Mouse (Mus musculus): ENCODE results near the gene Klhl1. TPM values are rescaled to one million over a fixed set of nuclear protein-coding genes. Genes with fewer than 3 reads are reported as not detected.

Klhl1 gene
- 0.17 and 0.32 TPM in 2 replicates for polyA plus RNA-seq (2014; fragmentation: Nextera tagmentation; extraction: Ambion mirVana)

DNA sequence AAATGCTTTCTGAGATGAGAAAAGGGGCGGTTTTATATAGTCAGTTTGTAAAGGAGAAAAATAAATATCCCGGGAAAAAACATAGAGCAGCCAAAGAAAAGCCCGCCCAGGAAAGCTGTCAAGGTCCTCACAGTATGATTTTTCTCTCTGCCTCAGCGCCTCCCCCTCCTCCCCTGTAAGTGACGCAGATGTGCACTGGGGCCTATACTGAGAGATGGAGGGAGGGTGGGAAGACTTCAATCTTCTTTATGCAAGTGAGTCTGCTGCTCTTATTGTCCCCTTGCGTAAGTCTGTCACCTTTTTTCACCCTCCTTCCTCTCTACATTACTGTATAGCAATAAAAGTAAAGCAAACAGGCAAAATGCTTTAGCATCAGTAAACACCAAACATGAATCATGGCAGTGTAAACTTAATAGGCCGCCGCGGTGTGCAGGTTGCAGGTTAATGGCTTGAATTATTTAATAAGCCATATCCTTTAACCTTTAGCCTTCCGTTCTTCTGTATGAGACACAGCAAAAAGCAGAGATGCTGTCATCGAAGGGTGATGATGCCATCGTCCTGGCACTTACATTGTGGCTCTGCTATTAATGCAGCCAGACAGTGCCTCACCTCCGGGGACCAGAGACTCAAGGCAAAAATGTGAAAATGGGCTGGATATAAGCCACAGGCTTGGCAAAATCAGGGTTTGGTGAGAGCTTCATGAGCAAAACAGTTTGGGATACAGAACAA is at the start of gene Klhl1:
TSS of gene Klhl1 (minus strand) at position 149 of the 729 bp plus-strand sequence.
- peak within 1 kb of the TSS; percentile 90 for H3K4me2 ChIP-seq (ENCODE audit: low read depth, low read length)
- peaks cover 3% of the 10 kb centered on the region; the same call in 1 of the 2 replicates for H3K27me3 ChIP-seq (ENCODE audit: control insufficient read depth, insufficient read depth, low read length)
- no peaks in the 10 kb centered on the region for H3K36me3 ChIP-seq (replicated peaks; ENCODE audit: control insufficient read depth, insufficient read depth, low read depth, low read length)
- 43% methylated on average over 13 of the region's 13 CpGs for WGBS
- DNase-seq (ENCODE audit: low spot score) (peak; percentile 5), ATAC-seq (replicated peaks; ENCODE audit: insufficient number of reproducible peaks, low FRiP score, low TSS enrichment, low read depth) (peak; percentile 77)
- no peak within 1 kb of the TSS for H3K27ac ChIP-seq (replicated peaks; ENCODE audit: low read depth, low read length)
- peak within 1 kb of the TSS; percentile 47 for H3K4me3 ChIP-seq (ENCODE audit: low read depth, low read length)
- H3K9ac ChIP-seq (replicated peaks; ENCODE audit: low read length), result peak within 1 kb of the TSS; percentile 47
- no peaks in the 10 kb centered on the region for H3K4me1 ChIP-seq (ENCODE audit: control insufficient read depth, insufficient read depth, low read length)
- H3K9me3 ChIP-seq (replicated peaks; ENCODE audit: control insufficient read depth, low read length), result no peaks in the 10 kb centered on the region

DNA sequence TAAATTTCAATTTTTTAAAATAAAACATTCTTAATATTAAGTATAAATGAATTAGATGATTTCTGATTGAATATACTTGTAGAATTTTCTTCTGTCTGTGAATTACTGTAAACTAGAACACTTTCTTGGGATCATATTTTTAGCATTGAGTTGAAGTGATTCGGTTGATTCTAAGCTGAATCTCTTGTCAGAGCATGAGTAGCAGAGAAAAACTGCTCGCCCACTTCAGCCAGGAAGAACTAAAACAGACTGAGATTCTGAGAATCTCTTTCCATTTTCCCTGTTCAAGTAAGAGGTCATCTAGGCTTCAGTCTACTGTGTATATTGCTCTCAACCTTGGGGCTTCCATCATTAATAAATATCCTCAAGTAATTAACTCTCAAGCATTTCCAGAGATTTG is 34.8 kb upstream of the Klhl1 start:
- DNase-seq (ENCODE audit: low spot score), result no peak
- no peak overlapping the region for H3K4me3 ChIP-seq (ENCODE audit: low read depth, low read length)
- no peak for ATAC-seq (replicated peaks; ENCODE audit: insufficient number of reproducible peaks, low FRiP score, low TSS enrichment, low read depth)
- H3K4me2 ChIP-seq (ENCODE audit: low read depth, low read length), result no peak overlapping the region
- no peaks in the 10 kb centered on the region for H3K9me3 ChIP-seq (replicated peaks; ENCODE audit: control insufficient read depth, low read length)
- H3K9ac ChIP-seq (replicated peaks; ENCODE audit: low read length), result no peak overlapping the region
- no peaks in the 10 kb centered on the region for H3K27me3 ChIP-seq (ENCODE audit: control insufficient read depth, insufficient read depth, low read length)
- whole genome bisulfite sequencing, result 88% methylated on average over 2 of the region's 2 CpGs
- H3K36me3 ChIP-seq (replicated peaks; ENCODE audit: control insufficient read depth, insufficient read depth, low read depth, low read length), result no peaks in the 10 kb centered on the region
- H3K27ac ChIP-seq (replicated peaks; ENCODE audit: low read depth, low read length), result no peak overlapping the region
- H3K4me1 ChIP-seq (ENCODE audit: control insufficient read depth, insufficient read depth, low read length), result no peaks in the 10 kb centered on the region

- H3K4me1 ChIP-seq (ENCODE audit: control insufficient read depth, insufficient read depth, low read length), result no peaks in the 10 kb centered on the region
- H3K36me3 ChIP-seq (replicated peaks; ENCODE audit: control insufficient read depth, insufficient read depth, low read depth, low read length), result no peaks in the 10 kb centered on the region
- H3K27ac ChIP-seq (replicated peaks; ENCODE audit: low read depth, low read length), result no peak overlapping the region
- no peaks in the 10 kb centered on the region for H3K9me3 ChIP-seq (replicated peaks; ENCODE audit: control insufficient read depth, low read length)
- H3K27me3 ChIP-seq (ENCODE audit: control insufficient read depth, insufficient read depth, low read length), result peaks cover 3% of the 10 kb centered on the region; the same call in 1 of the 2 replicates
- peak overlapping the region; percentile 90 for H3K4me2 ChIP-seq (ENCODE audit: low read depth, low read length)
- H3K9ac ChIP-seq (replicated peaks; ENCODE audit: low read length), result peak overlapping the region; percentile 47
- DNase-seq (ENCODE audit: low spot score), result peak; percentile 46
- peak overlapping the region; percentile 47 for H3K4me3 ChIP-seq (ENCODE audit: low read depth, low read length)
- ATAC-seq (replicated peaks; ENCODE audit: insufficient number of reproducible peaks, low FRiP score, low TSS enrichment, low read depth), result peak; percentile 81
- 2% methylated on average over 34 of the region's 35 CpGs for whole genome bisulfite sequencing
Measured at GRCm38 (mm10) chr14:96518151-96518953, 550 bp downstream of the Klhl1 start.

- ATAC-seq (replicated peaks; ENCODE audit: insufficient number of reproducible peaks, low FRiP score, low TSS enrichment, low read depth), result 0 out of 2 replicates have a peak, but pooled peaks have one; percentile 45
- Histone ChIP-seq H3K27ac (replicated peaks; ENCODE audit: low read depth, low read length) (no peak overlapping the region), H3K27me3 (ENCODE audit: control insufficient read depth, insufficient read depth, low read length) (peaks cover 3% of the 10 kb centered on the region; the same call in 1 of the 2 replicates), H3K4me2 (ENCODE audit: low read depth, low read length) (peak overlapping the region; percentile 90), H3K9ac (replicated peaks; ENCODE audit: low read length) (peak overlapping the region; percentile 47), H3K9me3 (replicated peaks; ENCODE audit: control insufficient read depth, low read length) (no peaks in the 10 kb centered on the region), H3K4me3 (ENCODE audit: low read depth, low read length) (peak overlapping the region; percentile 47), H3K4me1 (ENCODE audit: control insufficient read depth, insufficient read depth, low read length) (no peaks in the 10 kb centered on the region), H3K36me3 (replicated peaks; ENCODE audit: control insufficient read depth, insufficient read depth, low read depth, low read length) (no peaks in the 10 kb centered on the region)
- 6% methylated on average over 9 of the region's 9 CpGs for WGBS
- DNase-seq (ENCODE audit: low spot score), result no peak
Measured at GRCm38 (mm10) chr14:96517727-96518126, 1.2 kb downstream of the Klhl1 start.

GRCm38 (mm10) chr14:96499936-96500335 is 19.0 kb downstream of the Klhl1 start:
- no peaks in the 10 kb centered on the region for H3K4me1 ChIP-seq (ENCODE audit: control insufficient read depth, insufficient read depth, low read length)
- no peak overlapping the region for H3K4me3 ChIP-seq (ENCODE audit: low read depth, low read length)
- WGBS, result 86% methylated on average over 2 of the region's 2 CpGs
- no peaks in the 10 kb centered on the region for H3K27me3 ChIP-seq (ENCODE audit: control insufficient read depth, insufficient read depth, low read length)
- H3K9ac ChIP-seq (replicated peaks; ENCODE audit: low read length), result no peak overlapping the region
- H3K9me3 ChIP-seq (replicated peaks; ENCODE audit: control insufficient read depth, low read length), result no peaks in the 10 kb centered on the region
- DNase-seq (ENCODE audit: low spot score), result no peak
- H3K27ac ChIP-seq (replicated peaks; ENCODE audit: low read depth, low read length), result no peak overlapping the region
- no peak for ATAC-seq (replicated peaks; ENCODE audit: insufficient number of reproducible peaks, low FRiP score, low TSS enrichment, low read depth)
- H3K36me3 ChIP-seq (replicated peaks; ENCODE audit: control insufficient read depth, insufficient read depth, low read depth, low read length), result no peaks in the 10 kb centered on the region
- H3K4me2 ChIP-seq (ENCODE audit: low read depth, low read length), result no peak overlapping the region

GRCm38 (mm10) chr14:96471812-96472211 is 47.1 kb downstream of the Klhl1 start:
- H3K4me1 ChIP-seq (ENCODE audit: control insufficient read depth, insufficient read depth, low read length), result no peaks in the 10 kb centered on the region
- 79% methylated on average over 2 of the region's 2 CpGs for WGBS
- H3K4me3 ChIP-seq (ENCODE audit: low read depth, low read length), result no peak overlapping the region
- no peaks in the 10 kb centered on the region for H3K9me3 ChIP-seq (replicated peaks; ENCODE audit: control insufficient read depth, low read length)
- no peak overlapping the region for H3K27ac ChIP-seq (replicated peaks; ENCODE audit: low read depth, low read length)
- no peak for DNase-seq (ENCODE audit: low spot score)
- no peaks in the 10 kb centered on the region for H3K36me3 ChIP-seq (replicated peaks; ENCODE audit: control insufficient read depth, insufficient read depth, low read depth, low read length)
- no peak overlapping the region for H3K4me2 ChIP-seq (ENCODE audit: low read depth, low read length)
- no peak overlapping the region for H3K9ac ChIP-seq (replicated peaks; ENCODE audit: low read length)
- no peak for ATAC-seq (replicated peaks; ENCODE audit: insufficient number of reproducible peaks, low FRiP score, low TSS enrichment, low read depth)
- no peaks in the 10 kb centered on the region for H3K27me3 ChIP-seq (ENCODE audit: control insufficient read depth, insufficient read depth, low read length)

DNA sequence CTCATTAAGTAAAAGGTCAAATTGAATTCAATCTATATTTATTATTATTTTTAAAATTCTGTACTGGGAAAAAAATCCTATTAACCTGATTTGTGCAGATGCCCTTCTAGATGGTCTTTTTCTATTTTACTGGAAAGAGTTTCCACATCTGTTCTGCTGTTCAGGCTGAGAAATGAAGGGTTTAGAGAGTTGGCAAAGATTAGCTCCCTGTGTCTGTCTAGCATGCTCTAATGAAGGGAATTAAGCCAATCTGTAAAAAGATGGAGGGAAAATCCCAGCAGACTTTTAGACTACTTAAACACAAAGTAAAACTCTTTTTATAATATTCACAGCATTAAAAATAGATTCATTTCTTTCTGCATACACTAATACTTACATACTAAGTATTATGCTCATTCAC is 47.6 kb downstream of the Klhl1 start:
- Histone ChIP-seq H3K4me3 (ENCODE audit: low read depth, low read length) (no peak overlapping the region), H3K27ac (replicated peaks; ENCODE audit: low read depth, low read length) (no peak overlapping the region), H3K36me3 (replicated peaks; ENCODE audit: control insufficient read depth, insufficient read depth, low read depth, low read length) (no peaks in the 10 kb centered on the region), H3K9ac (replicated peaks; ENCODE audit: low read length) (no peak overlapping the region), H3K27me3 (ENCODE audit: control insufficient read depth, insufficient read depth, low read length) (no peaks in the 10 kb centered on the region), H3K4me1 (ENCODE audit: control insufficient read depth, insufficient read depth, low read length) (no peaks in the 10 kb centered on the region), H3K9me3 (replicated peaks; ENCODE audit: control insufficient read depth, low read length) (no peaks in the 10 kb centered on the region), H3K4me2 (ENCODE audit: low read depth, low read length) (no peak overlapping the region)
- DNase-seq (ENCODE audit: low spot score) (no peak), ATAC-seq (replicated peaks; ENCODE audit: insufficient number of reproducible peaks, low FRiP score, low TSS enrichment, low read depth) (no peak)

- WGBS, result 87% methylated on average over 2 of the region's 2 CpGs
- no peak for ATAC-seq (replicated peaks; ENCODE audit: insufficient number of reproducible peaks, low FRiP score, low TSS enrichment, low read depth)
Measured at GRCm38 (mm10) chr14:96461756-96462155, 57.1 kb downstream of the Klhl1 start.

More at GRCm38 (mm10) chr14:96461756-96462155, 57.1 kb downstream of the Klhl1 start:
- Histone ChIP-seq H3K27ac (replicated peaks; ENCODE audit: low read depth, low read length) (no peak overlapping the region), H3K36me3 (replicated peaks; ENCODE audit: control insufficient read depth, insufficient read depth, low read depth, low read length) (no peaks in the 10 kb centered on the region), H3K4me3 (ENCODE audit: low read depth, low read length) (no peak overlapping the region), H3K9ac (replicated peaks; ENCODE audit: low read length) (no peak overlapping the region), H3K4me1 (ENCODE audit: control insufficient read depth, insufficient read depth, low read length) (no peaks in the 10 kb centered on the region), H3K4me2 (ENCODE audit: low read depth, low read length) (no peak overlapping the region), H3K27me3 (ENCODE audit: control insufficient read depth, insufficient read depth, low read length) (no peaks in the 10 kb centered on the region), H3K9me3 (replicated peaks; ENCODE audit: control insufficient read depth, low read length) (no peaks in the 10 kb centered on the region)
- DNase-seq (ENCODE audit: low spot score), result no peak

Data from embryonic facial prominence, embryonic 11.5 days (tissue).